Mouse (Mus musculus) kidney, adult 2 months (tissue): ENCODE results near the gene Rbpms2.

Experiments used
- CTCF ChIP-seq: fragments of 200-500 bp; conservative IDR thresholded peaks from 2 replicates; pipeline ENCODE4 v1.5.1; 2011; ENCODE audit warnings: low read depth, mild to moderate bottlenecking, control low read depth, low read length, moderate library complexity, mixed read lengths; ENCODE audit not compliant: insufficient read depth, insufficient read length
- POLR2A ChIP-seq: fragments of 200-500 bp; IDR thresholded peaks from one replicate; pipeline ENCODE4 v1.6.1; 2011; ENCODE audit warnings: low read depth, low read length, control low read depth

- TF ChIP-seq POLR2A, result no peak
- TF ChIP-seq CTCF, result peak; percentile 95
Measured at GRCm38 (mm10) chr9:65664163-65664562, 34.7 kb downstream of the Rbpms2 start.
